Mouse (Mus musculus): ENCODE measurements around the gene Hbp1. TPM values are rescaled to one million over a fixed set of nuclear protein-coding genes. Genes with fewer than 3 reads are reported as not detected.

The Hbp1 gene
- polyA plus RNA-seq (2014; fragmentation: Nextera tagmentation; extraction: Ambion mirVana): 121 and 128 TPM in 2 replicates

GRCm38 (mm10) chr12:31949759-31950658 lies at the start of gene Hbp1:
Gene Hbp1, minus strand, starts transcription at chr12:31950535.
- ATAC-seq (ENCODE audit: low FRiP score, low TSS enrichment): peak; percentile 97
- 1% methylated on average over 64 of the region's 71 CpGs for WGBS
- Histone ChIP-seq H3K4me3 (ENCODE audit: low read length) (peak within 1 kb of the TSS; percentile 80), H3K4me2 (replicated peaks; ENCODE audit: low read depth, low read length) (peak within 1 kb of the TSS; percentile 49), H3K9ac (ENCODE audit: low read depth, low read length) (peak within 1 kb of the TSS; percentile 90), H3K9me3 (ENCODE audit: control insufficient read depth, low read length) (no peaks in the 10 kb centered on the region), H3K36me3 (ENCODE audit: control insufficient read depth, insufficient read depth, low read length) (no peaks in the 10 kb centered on the region), H3K27me3 (ENCODE audit: control insufficient read depth, insufficient read depth, low read length) (no peaks in the 10 kb centered on the region), H3K27ac (ENCODE audit: low read depth, low read length) (peak within 1 kb of the TSS; percentile 98), H3K4me1 (ENCODE audit: control insufficient read depth, insufficient read depth, low read length) (0 out of 2 replicates have a peak, but pooled peaks cover 6% of the 10 kb centered on the region)

- Histone ChIP-seq H3K4me3 (ENCODE audit: low read length) (no peak overlapping the region), H3K4me1 (ENCODE audit: control insufficient read depth, insufficient read depth, low read length) (no peaks in the 10 kb centered on the region), H3K27me3 (ENCODE audit: control insufficient read depth, insufficient read depth, low read length) (no peaks in the 10 kb centered on the region), H3K9ac (ENCODE audit: low read depth, low read length) (no peak overlapping the region), H3K4me2 (replicated peaks; ENCODE audit: low read depth, low read length) (no peak overlapping the region), H3K27ac (ENCODE audit: low read depth, low read length) (no peak overlapping the region), H3K9me3 (ENCODE audit: control insufficient read depth, low read length) (no peaks in the 10 kb centered on the region), H3K36me3 (ENCODE audit: control insufficient read depth, insufficient read depth, low read length) (no peaks in the 10 kb centered on the region)
- ATAC-seq (ENCODE audit: low FRiP score, low TSS enrichment): no peak
- 83% methylated on average over 5 of the region's 5 CpGs for WGBS
These were observed 48.4 kb upstream of the Hbp1 start for GRCm38 (mm10) chr12:31998706-31999105.

GRCm38 (mm10) chr12:31997328-31997878 lies 47.1 kb upstream of the Hbp1 start:
- Histone ChIP-seq H3K9ac (ENCODE audit: low read depth, low read length) (no peak overlapping the region), H3K4me2 (replicated peaks; ENCODE audit: low read depth, low read length) (no peak overlapping the region), H3K27ac (ENCODE audit: low read depth, low read length) (no peak overlapping the region), H3K36me3 (ENCODE audit: control insufficient read depth, insufficient read depth, low read length) (no peaks in the 10 kb centered on the region), H3K4me1 (ENCODE audit: control insufficient read depth, insufficient read depth, low read length) (no peaks in the 10 kb centered on the region), H3K27me3 (ENCODE audit: control insufficient read depth, insufficient read depth, low read length) (no peaks in the 10 kb centered on the region), H3K9me3 (ENCODE audit: control insufficient read depth, low read length) (no peaks in the 10 kb centered on the region), H3K4me3 (ENCODE audit: low read length) (no peak overlapping the region)
- no peak for ATAC-seq (ENCODE audit: low FRiP score, low TSS enrichment)
- 57% methylated on average over 3 of the region's 3 CpGs for WGBS

GRCm38 (mm10) chr12:31996877-31997276 lies 46.5 kb upstream of the Hbp1 start:
- H3K27me3 ChIP-seq (ENCODE audit: control insufficient read depth, insufficient read depth, low read length): no peaks in the 10 kb centered on the region
- no peak overlapping the region for H3K4me3 ChIP-seq (ENCODE audit: low read length)
- no peak overlapping the region for H3K27ac ChIP-seq (ENCODE audit: low read depth, low read length)
- no peaks in the 10 kb centered on the region for H3K4me1 ChIP-seq (ENCODE audit: control insufficient read depth, insufficient read depth, low read length)
- H3K36me3 ChIP-seq (ENCODE audit: control insufficient read depth, insufficient read depth, low read length): no peaks in the 10 kb centered on the region
- H3K4me2 ChIP-seq (replicated peaks; ENCODE audit: low read depth, low read length): no peak overlapping the region
- ATAC-seq (ENCODE audit: low FRiP score, low TSS enrichment): no peak
- no peaks in the 10 kb centered on the region for H3K9me3 ChIP-seq (ENCODE audit: control insufficient read depth, low read length)
- H3K9ac ChIP-seq (ENCODE audit: low read depth, low read length): no peak overlapping the region
- 69% methylated on average over 5 of the region's 5 CpGs for WGBS

GRCm38 (mm10) chr12:31990575-31990974 lies 40.2 kb upstream of the Hbp1 start:
- H3K4me1 ChIP-seq (ENCODE audit: control insufficient read depth, insufficient read depth, low read length): no peaks in the 10 kb centered on the region
- no peaks in the 10 kb centered on the region for H3K27me3 ChIP-seq (ENCODE audit: control insufficient read depth, insufficient read depth, low read length)
- no peaks in the 10 kb centered on the region; the same call in 1 of the 2 replicates for H3K36me3 ChIP-seq (ENCODE audit: control insufficient read depth, insufficient read depth, low read length)
- no peak for ATAC-seq (ENCODE audit: low FRiP score, low TSS enrichment)
- no peaks in the 10 kb centered on the region for H3K9me3 ChIP-seq (ENCODE audit: control insufficient read depth, low read length)
- no peak overlapping the region for H3K9ac ChIP-seq (ENCODE audit: low read depth, low read length)
- no peak overlapping the region for H3K27ac ChIP-seq (ENCODE audit: low read depth, low read length)
- no peak overlapping the region for H3K4me3 ChIP-seq (ENCODE audit: low read length)
- no peak overlapping the region for H3K4me2 ChIP-seq (replicated peaks; ENCODE audit: low read depth, low read length)
- WGBS: 79% methylated on average over 4 of the region's 4 CpGs

GRCm38 (mm10) chr12:31989726-31990125 lies 39.4 kb upstream of the Hbp1 start:
- no peaks in the 10 kb centered on the region; the same call in 1 of the 2 replicates for H3K36me3 ChIP-seq (ENCODE audit: control insufficient read depth, insufficient read depth, low read length)
- H3K27me3 ChIP-seq (ENCODE audit: control insufficient read depth, insufficient read depth, low read length): no peaks in the 10 kb centered on the region
- no peak overlapping the region for H3K4me3 ChIP-seq (ENCODE audit: low read length)
- no peak overlapping the region for H3K27ac ChIP-seq (ENCODE audit: low read depth, low read length)
- H3K4me1 ChIP-seq (ENCODE audit: control insufficient read depth, insufficient read depth, low read length): 0 out of 2 replicates have a peak, but pooled peaks cover 1% of the 10 kb centered on the region
- ATAC-seq (ENCODE audit: low FRiP score, low TSS enrichment): no peak
- no peaks in the 10 kb centered on the region for H3K9me3 ChIP-seq (ENCODE audit: control insufficient read depth, low read length)
- H3K4me2 ChIP-seq (replicated peaks; ENCODE audit: low read depth, low read length): no peak overlapping the region
- H3K9ac ChIP-seq (ENCODE audit: low read depth, low read length): no peak overlapping the region

GRCm38 (mm10) chr12:31986463-31986862 lies 36.1 kb upstream of the Hbp1 start:
- Histone ChIP-seq H3K36me3 (ENCODE audit: control insufficient read depth, insufficient read depth, low read length) (no peaks in the 10 kb centered on the region; the same call in 1 of the 2 replicates), H3K27ac (ENCODE audit: low read depth, low read length) (no peak overlapping the region), H3K4me2 (replicated peaks; ENCODE audit: low read depth, low read length) (no peak overlapping the region), H3K27me3 (ENCODE audit: control insufficient read depth, insufficient read depth, low read length) (no peaks in the 10 kb centered on the region), H3K4me1 (ENCODE audit: control insufficient read depth, insufficient read depth, low read length) (0 out of 2 replicates have a peak, but pooled peaks cover 2% of the 10 kb centered on the region), H3K4me3 (ENCODE audit: low read length) (no peak overlapping the region), H3K9me3 (ENCODE audit: control insufficient read depth, low read length) (no peaks in the 10 kb centered on the region), H3K9ac (ENCODE audit: low read depth, low read length) (no peak overlapping the region)
- no peak for ATAC-seq (ENCODE audit: low FRiP score, low TSS enrichment)
- WGBS: 99% methylated on average over 2 of the region's 2 CpGs

GRCm38 (mm10) chr12:31985738-31986137 lies 35.4 kb upstream of the Hbp1 start:
- 0 out of 2 replicates have a peak, but pooled peaks cover 2% of the 10 kb centered on the region for H3K4me1 ChIP-seq (ENCODE audit: control insufficient read depth, insufficient read depth, low read length)
- WGBS: 86% methylated on average over 6 of the region's 6 CpGs
- H3K27me3 ChIP-seq (ENCODE audit: control insufficient read depth, insufficient read depth, low read length): no peaks in the 10 kb centered on the region
- H3K27ac ChIP-seq (ENCODE audit: low read depth, low read length): no peak overlapping the region
- H3K4me2 ChIP-seq (replicated peaks; ENCODE audit: low read depth, low read length): no peak overlapping the region
- H3K9me3 ChIP-seq (ENCODE audit: control insufficient read depth, low read length): no peaks in the 10 kb centered on the region
- no peak for ATAC-seq (ENCODE audit: low FRiP score, low TSS enrichment)
- no peak overlapping the region for H3K4me3 ChIP-seq (ENCODE audit: low read length)
- H3K9ac ChIP-seq (ENCODE audit: low read depth, low read length): no peak overlapping the region
- no peaks in the 10 kb centered on the region; the same call in 1 of the 2 replicates for H3K36me3 ChIP-seq (ENCODE audit: control insufficient read depth, insufficient read depth, low read length)

- no peak overlapping the region; the same call in 1 of the 2 replicates for H3K4me2 ChIP-seq (replicated peaks; ENCODE audit: low read depth, low read length)
- WGBS: 35% methylated on average over 12 of the region's 12 CpGs
These were observed 34.3 kb upstream of the Hbp1 start for GRCm38 (mm10) chr12:31984664-31985063.

More at GRCm38 (mm10) chr12:31984664-31985063, 34.3 kb upstream of the Hbp1 start:
- Histone ChIP-seq H3K9ac (ENCODE audit: low read depth, low read length) (no peak overlapping the region), H3K4me1 (ENCODE audit: control insufficient read depth, insufficient read depth, low read length) (0 out of 2 replicates have a peak, but pooled peaks cover 2% of the 10 kb centered on the region), H3K36me3 (ENCODE audit: control insufficient read depth, insufficient read depth, low read length) (no peaks in the 10 kb centered on the region; the same call in 1 of the 2 replicates), H3K4me3 (ENCODE audit: low read length) (no peak overlapping the region), H3K27me3 (ENCODE audit: control insufficient read depth, insufficient read depth, low read length) (no peaks in the 10 kb centered on the region), H3K9me3 (ENCODE audit: control insufficient read depth, low read length) (no peaks in the 10 kb centered on the region), H3K27ac (ENCODE audit: low read depth, low read length) (no peak overlapping the region)
- ATAC-seq (ENCODE audit: low FRiP score, low TSS enrichment): 0 out of 2 replicates have a peak, but pooled peaks have one; percentile 73
